Mouse (Mus musculus) naive thymus-derived CD4-positive, alpha-beta T cell, adult 2 months (primary cell): ENCODE data around the gene Olfr104-ps.

Experiments used
- DNase-seq: peaks from one replicate; pipeline ENCODE4 v3.0.0-alpha.2; 2011; ENCODE audit warnings: low read depth

Olfr104-ps gene

GRCm38 (mm10) chr17:37359282-37359681, at the start of gene Olfr104-ps:
Gene Olfr104-ps (plus strand): TSS chr17:37359582.
- DNase-seq, result no peak

- DNase-seq, result no peak
These were observed 49.2 kb upstream of the Olfr104-ps start for GRCm38 (mm10) chr17:37310146-37310699.

- DNase-seq, result no peak
These were observed 42.4 kb upstream of the Olfr104-ps start, which contains the start of gene Olfr102 for GRCm38 (mm10) chr17:37316954-37317353. Gene Olfr102 (minus strand): TSS chr17:37317054.

GRCm38 (mm10) chr17:37339598-37339997, 19.8 kb upstream of the Olfr104-ps start, which contains the start of gene Olfr103:
Gene Olfr103 (minus strand): TSS chr17:37339698.
- DNase-seq, result no peak

- no peak for DNase-seq
These were observed 19.4 kb downstream of the Olfr104-ps start, which contains the start of gene Olfr105-ps for GRCm38 (mm10) chr17:37378733-37379132. Gene Olfr105-ps (plus strand): TSS chr17:37379033.

- no peak for DNase-seq
These were observed 30.7 kb downstream of the Olfr104-ps start, which contains the start of gene Olfr106-ps for GRCm38 (mm10) chr17:37390093-37390492. Gene Olfr106-ps (plus strand): TSS chr17:37390393.

- no peak for DNase-seq
These were observed 39.5 kb downstream of the Olfr104-ps start, which contains the start of gene Olfr107 for GRCm38 (mm10) chr17:37398926-37399325. Gene Olfr107 (plus strand): TSS chr17:37399226.

GRCm38 (mm10) chr17:37413380-37413779, 54.0 kb downstream of the Olfr104-ps start:
- no peak for DNase-seq
